Mouse (Mus musculus) heart, embryonic 11.5 days (tissue): ENCODE measurements around the gene Eaf2. TPM values are rescaled to one million over a fixed set of nuclear protein-coding genes. Genes with fewer than 3 reads are reported as not detected.

ENCODE experiments used
- ATAC-seq: fragments of 200-750 bp; cut with Nextera tagmentation; replicated peaks from 2 replicates; pipeline ENCODE4 v1.8.0; 2017; ENCODE audit warnings: moderate library complexity; ENCODE audit not compliant: insufficient number of reproducible peaks, low FRiP score, low TSS enrichment
- H3K27ac ChIP-seq: fragments of 300-500 bp; sonication (generic); 2 replicates; pipeline ENCODE4 v1.5.1; 2014; ENCODE audit warnings: mild to moderate bottlenecking, low read depth, low read length
- H3K27me3 ChIP-seq: fragments of 300-500 bp; sonication (generic); 2 replicates; pipeline ENCODE4 v1.6.1; 2014; ENCODE audit warnings: mild to moderate bottlenecking, low read length, mixed read lengths; ENCODE audit not compliant: control insufficient read depth, insufficient read depth
- H3K36me3 ChIP-seq: fragments of 300-500 bp; sonication (generic); 2 replicates; pipeline ENCODE4 v1.6.1; 2014; ENCODE audit warnings: mild to moderate bottlenecking, low read length, moderate library complexity, mixed read lengths; ENCODE audit not compliant: control insufficient read depth, insufficient read depth
- H3K4me1 ChIP-seq: fragments of 300-500 bp; sonication (generic); 2 replicates; pipeline ENCODE4 v1.6.1; 2014; ENCODE audit warnings: low read length; ENCODE audit not compliant: control insufficient read depth, insufficient read depth
- H3K4me2 ChIP-seq: fragments of 300-500 bp; sonication (generic); 2 replicates; pipeline ENCODE4 v1.6.1; 2014; ENCODE audit warnings: mild to moderate bottlenecking, moderate library complexity
- H3K4me3 ChIP-seq: fragments of 300-500 bp; sonication (generic); 2 replicates; pipeline ENCODE4 v1.5.1; 2014; ENCODE audit warnings: low read depth, low read length
- H3K9ac ChIP-seq: fragments of 300-500 bp; sonication (generic); 2 replicates; pipeline ENCODE4 v1.6.1; 2014; ENCODE audit warnings: mild to moderate bottlenecking, low read depth, low read length, moderate library complexity
- H3K9me3 ChIP-seq: fragments of 300-500 bp; sonication (generic); replicated peaks from 2 replicates; pipeline ENCODE4 v1.6.1; 2016; ENCODE audit warnings: low read length; ENCODE audit not compliant: control insufficient read depth
- WGBS: fragments of 180-500 bp; shearing (Covaris S2); extraction: QIAGEN DNeasy Blood & Tissue Kit; methylation state at CpG from one replicate; pipeline ENCODE4 v1.1.7; 2014; ENCODE audit not compliant: insufficient replicate concordance; 5-methylcytosine and 5-hydroxymethylcytosine counted together
- polyA plus RNA-seq: library from polyadenylated mRNA; unstranded; fragments of >200 nt; fragmentation: Nextera tagmentation; extraction: Ambion mirVana; gene quantifications from 2 replicates; pipeline ENCODE4 v1.2.1, GENCODE M21; 2014

Gene Eaf2
- polyA plus RNA-seq, 1 experiment from 2014 or later = 0.80 TPM

DNA sequence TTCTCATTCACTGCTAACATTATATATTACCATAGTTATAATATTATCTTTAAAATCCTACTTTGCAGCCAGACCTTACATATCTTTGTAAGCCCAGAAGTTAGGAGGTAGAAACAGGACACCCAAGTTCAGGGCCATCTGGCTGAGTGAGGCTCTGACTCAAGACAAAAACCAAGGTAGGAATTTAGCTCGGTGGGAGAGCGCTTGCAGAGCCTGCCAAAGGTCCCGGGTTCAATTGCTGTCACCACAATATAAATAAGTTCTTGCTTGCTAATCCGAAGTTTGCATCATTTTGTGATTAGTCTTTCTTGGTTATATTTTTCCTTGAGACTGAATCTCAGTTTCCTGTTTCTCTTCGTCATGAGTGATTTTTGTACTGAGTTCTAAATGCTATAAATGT lies 28.4 kb upstream of the Eaf2 start:
- Histone ChIP-seq H3K27ac (no peak overlapping the region), H3K9me3 (no peaks in the 10 kb centered on the region), H3K4me3 (no peak overlapping the region), H3K27me3 (no peaks in the 10 kb centered on the region), H3K36me3 (peaks cover 21% of the 10 kb centered on the region), H3K4me1 (no peaks in the 10 kb centered on the region), H3K9ac (no peak overlapping the region), H3K4me2 (no peak overlapping the region)
- no peak for ATAC-seq
- 90% methylated on average over 5 of the region's 5 CpGs for WGBS

DNA sequence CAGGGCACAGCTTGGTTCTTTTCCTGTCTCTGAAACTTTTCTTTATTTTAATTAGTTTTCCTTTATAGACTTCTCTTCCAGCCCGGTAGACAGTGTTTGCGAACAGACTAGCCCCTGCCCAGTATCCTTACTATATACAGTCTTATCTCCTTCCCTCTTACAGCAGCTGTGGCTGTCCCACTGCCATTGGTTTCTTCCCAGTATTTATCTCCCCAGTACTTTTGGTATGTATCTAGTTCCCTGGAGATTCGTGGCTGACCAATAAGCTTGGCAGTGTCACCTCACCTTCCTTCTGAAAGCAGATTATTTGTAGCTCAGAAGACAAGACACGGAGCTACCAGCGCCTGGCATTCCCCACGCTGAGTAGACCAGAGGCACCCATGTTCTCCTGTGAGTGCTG lies 21.9 kb upstream of the Eaf2 start:
- H3K9ac ChIP-seq = no peak overlapping the region
- WGBS = 70% methylated on average over 6 of the region's 6 CpGs
- H3K4me2 ChIP-seq = no peak overlapping the region
- H3K27me3 ChIP-seq = no peaks in the 10 kb centered on the region
- no peak overlapping the region for H3K4me3 ChIP-seq
- H3K36me3 ChIP-seq = peaks cover 24% of the 10 kb centered on the region
- H3K27ac ChIP-seq = no peak overlapping the region
- no peaks in the 10 kb centered on the region for H3K4me1 ChIP-seq
- H3K9me3 ChIP-seq = no peaks in the 10 kb centered on the region
- ATAC-seq = no peak

DNA sequence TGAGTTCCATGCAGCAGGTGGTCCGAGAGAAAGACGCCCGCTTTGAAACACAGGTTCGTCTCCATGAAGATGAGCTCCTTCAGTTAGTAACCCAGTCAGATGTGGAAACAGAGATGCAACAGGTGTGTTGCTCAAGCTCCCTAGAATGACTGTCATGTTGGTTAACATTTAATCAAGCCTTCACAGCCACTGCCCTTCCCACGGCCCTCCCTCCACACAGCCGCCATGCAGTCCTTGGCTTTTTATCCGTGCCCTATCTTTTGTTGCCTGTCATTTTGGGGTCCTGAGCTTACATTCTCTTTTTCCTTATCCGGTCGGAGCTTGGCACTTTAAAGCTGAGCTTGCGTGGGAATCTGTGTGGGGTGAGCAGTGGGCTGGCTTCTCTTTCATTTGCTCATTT lies 18.5 kb upstream of the Eaf2 start:
- no peak for ATAC-seq
- no peaks in the 10 kb centered on the region for H3K4me1 ChIP-seq
- no peaks in the 10 kb centered on the region for H3K9me3 ChIP-seq
- no peaks in the 10 kb centered on the region for H3K27me3 ChIP-seq
- H3K4me2 ChIP-seq = no peak overlapping the region
- no peak overlapping the region for H3K9ac ChIP-seq
- H3K4me3 ChIP-seq = no peak overlapping the region
- H3K27ac ChIP-seq = no peak overlapping the region
- 87% methylated on average over 10 of the region's 10 CpGs for WGBS
- peaks cover 29% of the 10 kb centered on the region for H3K36me3 ChIP-seq

DNA sequence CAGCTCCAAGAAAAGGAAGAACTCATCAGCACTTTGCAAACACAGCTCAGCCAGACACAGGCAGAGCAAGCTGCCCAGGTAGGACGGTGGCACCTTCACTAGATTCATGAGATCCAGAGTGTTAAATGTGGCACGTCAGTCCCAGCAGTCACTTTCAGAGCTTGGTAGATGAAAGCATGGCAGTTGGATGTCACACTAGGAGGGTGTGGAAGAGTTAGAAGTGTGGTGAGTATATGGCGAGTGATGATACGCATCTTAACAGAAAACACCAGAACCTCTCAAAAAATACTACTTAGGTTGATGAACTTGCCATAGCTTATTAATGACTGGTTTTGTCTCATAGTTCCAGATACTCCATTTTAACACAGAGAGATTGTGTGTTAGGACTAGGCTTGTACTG lies 16.6 kb upstream of the Eaf2 start:
- ATAC-seq = no peak
- H3K36me3 ChIP-seq = peaks cover 23% of the 10 kb centered on the region
- H3K4me3 ChIP-seq = no peak overlapping the region
- no peak overlapping the region for H3K27ac ChIP-seq
- WGBS = 94% methylated on average over 4 of the region's 4 CpGs
- no peaks in the 10 kb centered on the region for H3K27me3 ChIP-seq
- no peak overlapping the region for H3K4me2 ChIP-seq
- H3K9ac ChIP-seq = no peak overlapping the region
- H3K9me3 ChIP-seq = no peaks in the 10 kb centered on the region
- no peaks in the 10 kb centered on the region for H3K4me1 ChIP-seq

DNA sequence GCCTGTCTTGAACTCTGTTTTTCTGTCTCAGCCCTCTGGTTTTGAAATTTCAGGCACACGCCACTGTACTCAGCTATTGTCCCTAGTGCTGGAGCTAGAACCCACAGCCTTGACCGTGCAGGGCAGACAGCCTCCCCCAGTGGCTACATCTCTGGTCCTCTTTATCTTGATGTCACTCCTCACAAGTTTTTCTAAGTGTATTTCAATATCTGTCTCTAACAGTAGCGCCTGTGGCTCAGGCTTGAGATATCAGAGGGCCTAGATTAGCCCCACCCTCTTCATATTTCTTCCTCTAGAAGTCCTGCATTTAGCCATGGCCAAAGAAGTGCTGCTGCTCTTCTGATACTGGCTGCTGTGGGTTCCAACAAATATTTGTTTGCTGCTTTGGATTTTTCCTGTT lies 15.8 kb upstream of the Eaf2 start:
- Histone ChIP-seq H3K36me3 (peaks cover 23% of the 10 kb centered on the region), H3K27me3 (no peaks in the 10 kb centered on the region), H3K4me1 (no peaks in the 10 kb centered on the region), H3K9me3 (no peaks in the 10 kb centered on the region), H3K4me2 (no peak overlapping the region), H3K27ac (no peak overlapping the region), H3K9ac (no peak overlapping the region), H3K4me3 (no peak overlapping the region)
- ATAC-seq = peak; percentile 68; the same call in 1 of the 2 replicates
- WGBS = 80% methylated on average over 3 of the region's 3 CpGs

DNA sequence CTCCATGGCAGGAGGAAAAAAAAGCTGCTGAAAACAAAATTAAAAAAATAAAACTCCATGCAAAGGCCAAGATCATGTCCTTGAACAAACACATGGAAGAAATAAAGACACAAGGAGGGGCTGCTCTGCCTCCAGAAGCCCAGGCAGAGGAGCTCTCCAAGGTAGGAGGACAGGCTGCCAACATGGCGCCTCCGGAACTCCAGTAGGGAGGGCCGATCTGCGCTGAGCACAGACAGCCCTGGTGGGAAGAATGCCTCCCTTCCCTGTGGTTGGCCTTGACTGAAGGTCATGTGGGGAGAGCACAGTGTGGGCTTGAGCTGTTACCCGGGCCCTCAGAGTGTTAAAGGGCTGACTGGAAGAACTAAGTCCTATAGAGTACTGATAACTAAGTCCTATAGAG lies 12.7 kb upstream of the Eaf2 start:
- Histone ChIP-seq H3K4me2 (no peak overlapping the region), H3K27me3 (no peaks in the 10 kb centered on the region), H3K9ac (no peak overlapping the region), H3K36me3 (peaks cover 9% of the 10 kb centered on the region; the same call in 1 of the 2 replicates), H3K9me3 (no peaks in the 10 kb centered on the region), H3K4me3 (no peak overlapping the region), H3K4me1 (no peaks in the 10 kb centered on the region), H3K27ac (no peak overlapping the region)
- WGBS = 76% methylated on average over 5 of the region's 5 CpGs
- ATAC-seq = no peak

DNA sequence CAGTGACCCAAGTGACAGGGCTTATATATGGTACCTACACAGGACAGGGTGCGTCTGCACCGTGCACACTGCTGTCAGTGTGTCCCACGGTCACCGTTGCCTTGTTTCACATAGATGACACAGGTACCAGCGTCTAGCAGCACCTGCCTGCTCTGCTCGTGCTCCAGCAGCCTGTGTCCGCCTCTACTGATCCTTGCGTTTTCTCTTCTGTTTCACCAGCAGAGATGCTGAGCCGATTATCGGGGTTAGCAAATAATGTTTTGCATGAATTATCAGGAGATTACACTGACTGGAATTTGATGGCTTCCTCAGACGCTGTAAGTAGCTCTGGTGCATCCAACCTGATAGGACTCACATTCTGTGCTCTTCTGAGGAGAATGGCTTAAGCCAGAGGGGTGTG lies 11.1 kb upstream of the Eaf2 start:
- Histone ChIP-seq H3K27ac (no peak overlapping the region), H3K4me2 (no peak overlapping the region), H3K36me3 (0 out of 2 replicates have a peak, but pooled peaks cover 3% of the 10 kb centered on the region), H3K9me3 (no peaks in the 10 kb centered on the region), H3K4me1 (no peaks in the 10 kb centered on the region), H3K9ac (no peak overlapping the region), H3K27me3 (no peaks in the 10 kb centered on the region), H3K4me3 (no peak overlapping the region)
- 90% methylated on average over 11 of the region's 11 CpGs for WGBS
- no peak for ATAC-seq

DNA sequence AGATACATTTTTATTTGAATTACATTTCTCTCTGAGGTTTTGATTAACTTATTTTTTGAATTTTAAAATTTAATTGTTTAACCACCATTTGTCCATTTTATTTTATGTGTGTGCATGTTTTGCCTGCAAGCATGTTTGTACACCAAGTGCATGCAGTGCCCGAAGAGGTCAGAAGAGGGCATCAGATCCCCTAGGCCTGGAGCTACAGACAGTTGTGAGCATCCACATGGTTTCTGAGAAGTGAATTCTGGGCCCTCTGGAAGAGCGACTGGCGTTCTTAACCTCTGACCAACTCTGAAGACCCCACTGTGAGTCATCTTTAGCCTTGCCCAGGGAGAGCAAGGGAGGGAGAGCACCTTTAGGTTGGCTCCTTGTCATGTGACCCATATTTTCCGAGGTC lies 10.1 kb upstream of the Eaf2 start:
- no peak overlapping the region for H3K27ac ChIP-seq
- no peak overlapping the region for H3K9ac ChIP-seq
- H3K4me3 ChIP-seq = no peak overlapping the region
- H3K4me2 ChIP-seq = no peak overlapping the region
- WGBS = 81% methylated on average over 4 of the region's 4 CpGs
- H3K27me3 ChIP-seq = no peaks in the 10 kb centered on the region
- H3K9me3 ChIP-seq = no peaks in the 10 kb centered on the region
- no peaks in the 10 kb centered on the region for H3K4me1 ChIP-seq
- ATAC-seq = no peak
- 0 out of 2 replicates have a peak, but pooled peaks cover 2% of the 10 kb centered on the region for H3K36me3 ChIP-seq

DNA sequence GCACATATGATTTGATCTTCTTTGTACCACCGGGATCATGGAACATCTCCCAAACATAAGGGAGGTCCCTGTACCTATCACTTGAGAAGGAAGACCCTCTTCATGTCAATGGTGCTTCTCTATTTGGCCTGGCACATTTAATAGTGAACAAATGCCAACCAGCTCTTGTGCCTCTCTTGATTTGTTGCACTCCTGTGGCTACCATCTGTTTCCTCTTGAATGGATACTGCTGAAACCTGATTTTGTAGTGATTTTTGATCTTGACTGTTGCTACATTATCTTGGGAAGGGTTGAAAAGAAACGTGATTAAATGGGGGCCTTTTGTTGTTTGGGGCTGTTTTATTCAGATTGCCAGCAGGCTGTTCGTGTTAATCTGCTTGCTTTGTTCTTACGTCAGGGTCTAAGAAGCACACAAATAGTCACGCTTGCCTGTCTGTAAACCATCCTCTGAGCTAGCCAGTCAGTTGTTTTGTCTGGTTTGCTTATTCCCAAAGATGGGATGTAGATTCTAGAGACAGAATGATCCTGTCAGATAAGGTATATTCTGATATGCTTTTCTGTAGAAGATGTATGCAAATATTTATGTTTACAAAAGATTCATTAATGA lies 8.0 kb upstream of the Eaf2 start:
- Histone ChIP-seq H3K4me3 (no peak overlapping the region), H3K27ac (no peak overlapping the region), H3K36me3 (no peaks in the 10 kb centered on the region), H3K27me3 (no peaks in the 10 kb centered on the region), H3K9ac (no peak overlapping the region), H3K4me1 (peaks cover 7% of the 10 kb centered on the region; the same call in 1 of the 2 replicates), H3K4me2 (no peak overlapping the region), H3K9me3 (no peaks in the 10 kb centered on the region)
- WGBS = 77% methylated on average over 5 of the region's 5 CpGs
- ATAC-seq = no peak
